Mouse (Mus musculus): ENCODE measurements around the gene Itga9. TPM values are rescaled to one million over a fixed set of nuclear protein-coding genes. Genes with fewer than 3 reads are reported as not detected.

Itga9 gene
- polyA plus RNA-seq, 1 experiment from 2014 or later, result 3.7 TPM

DNA sequence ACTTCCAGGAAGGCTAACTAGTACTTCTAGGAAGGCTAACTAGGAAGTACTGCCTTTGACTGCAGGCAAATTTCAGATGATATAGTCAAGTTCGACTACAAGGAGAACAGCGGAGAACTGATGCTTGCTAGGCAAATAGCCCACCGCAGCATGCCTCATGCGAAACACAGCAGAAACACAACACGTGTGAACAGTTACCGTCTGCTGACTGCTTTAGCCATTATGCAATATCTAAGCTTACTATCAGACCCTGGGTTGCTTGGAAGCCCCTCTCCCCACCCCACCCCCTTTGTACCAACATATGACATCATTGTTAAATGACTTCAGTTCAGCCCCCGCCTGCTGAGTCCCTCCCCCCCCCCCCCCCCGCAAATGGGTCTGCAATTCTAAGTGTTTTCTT lies 123.7 kb downstream of the Itga9 start:
- Histone ChIP-seq H3K27ac (ENCODE audit: low read length) (no peak overlapping the region), H3K36me3 (ENCODE audit: control insufficient read depth, insufficient read depth, low read length) (no peaks in the 10 kb centered on the region), H3K9me3 (ENCODE audit: control insufficient read depth, low read length) (no peaks in the 10 kb centered on the region), H3K27me3 (replicated peaks; ENCODE audit: control insufficient read depth, insufficient read depth, low read length) (no peaks in the 10 kb centered on the region), H3K9ac (ENCODE audit: low read depth, low read length) (no peak overlapping the region), H3K4me1 (ENCODE audit: control insufficient read depth, insufficient read depth, low read length) (peaks cover 9% of the 10 kb centered on the region), H3K4me3 (ENCODE audit: low read length) (no peak overlapping the region), H3K4me2 (ENCODE audit: low read depth, low read length) (no peak overlapping the region)
- 76% methylated on average over 7 of the region's 8 CpGs for WGBS
- no peak for ATAC-seq

- H3K27me3 ChIP-seq (replicated peaks; ENCODE audit: control insufficient read depth, insufficient read depth, low read length), result no peaks in the 10 kb centered on the region
- H3K4me3 ChIP-seq (ENCODE audit: low read length), result no peak overlapping the region
- peaks cover 9% of the 10 kb centered on the region for H3K4me1 ChIP-seq (ENCODE audit: control insufficient read depth, insufficient read depth, low read length)
- H3K9me3 ChIP-seq (ENCODE audit: control insufficient read depth, low read length), result no peaks in the 10 kb centered on the region
- WGBS, result 45% methylated on average over 5 of the region's 5 CpGs
- peak overlapping the region; percentile 85 for H3K27ac ChIP-seq (ENCODE audit: low read length)
- no peak for ATAC-seq
- H3K36me3 ChIP-seq (ENCODE audit: control insufficient read depth, insufficient read depth, low read length), result no peaks in the 10 kb centered on the region
- H3K4me2 ChIP-seq (ENCODE audit: low read depth, low read length), result no peak overlapping the region
- H3K9ac ChIP-seq (ENCODE audit: low read depth, low read length), result no peak overlapping the region; the same call in 1 of the 2 replicates
These were observed 124.4 kb downstream of the Itga9 start for GRCm38 (mm10) chr9:118730871-118731390.

GRCm38 (mm10) chr9:118731650-118732049 lies 125.2 kb downstream of the Itga9 start:
- peak overlapping the region; percentile 85 for H3K27ac ChIP-seq (ENCODE audit: low read length)
- no peaks in the 10 kb centered on the region for H3K36me3 ChIP-seq (ENCODE audit: control insufficient read depth, insufficient read depth, low read length)
- H3K9me3 ChIP-seq (ENCODE audit: control insufficient read depth, low read length), result no peaks in the 10 kb centered on the region
- 27% methylated on average over 6 of the region's 6 CpGs for WGBS
- no peak overlapping the region for H3K4me3 ChIP-seq (ENCODE audit: low read length)
- ATAC-seq, result peak; percentile 80
- H3K27me3 ChIP-seq (replicated peaks; ENCODE audit: control insufficient read depth, insufficient read depth, low read length), result no peaks in the 10 kb centered on the region
- peaks cover 9% of the 10 kb centered on the region for H3K4me1 ChIP-seq (ENCODE audit: control insufficient read depth, insufficient read depth, low read length)
- H3K9ac ChIP-seq (ENCODE audit: low read depth, low read length), result no peak overlapping the region
- H3K4me2 ChIP-seq (ENCODE audit: low read depth, low read length), result no peak overlapping the region

- Histone ChIP-seq H3K4me1 (ENCODE audit: control insufficient read depth, insufficient read depth, low read length) (peaks cover 18% of the 10 kb centered on the region), H3K9ac (ENCODE audit: low read depth, low read length) (no peak overlapping the region), H3K27me3 (replicated peaks; ENCODE audit: control insufficient read depth, insufficient read depth, low read length) (no peaks in the 10 kb centered on the region), H3K4me2 (ENCODE audit: low read depth, low read length) (no peak overlapping the region), H3K4me3 (ENCODE audit: low read length) (no peak overlapping the region), H3K9me3 (ENCODE audit: control insufficient read depth, low read length) (no peaks in the 10 kb centered on the region), H3K36me3 (ENCODE audit: control insufficient read depth, insufficient read depth, low read length) (no peaks in the 10 kb centered on the region), H3K27ac (ENCODE audit: low read length) (no peak overlapping the region)
- WGBS, result 48% methylated on average over 3 of the region's 3 CpGs
- ATAC-seq, result no peak
These were observed 127.1 kb downstream of the Itga9 start for GRCm38 (mm10) chr9:118733601-118734000.

GRCm38 (mm10) chr9:118737124-118737523 lies 130.6 kb downstream of the Itga9 start:
- Histone ChIP-seq H3K27me3 (replicated peaks; ENCODE audit: control insufficient read depth, insufficient read depth, low read length) (no peaks in the 10 kb centered on the region), H3K9ac (ENCODE audit: low read depth, low read length) (no peak overlapping the region), H3K36me3 (ENCODE audit: control insufficient read depth, insufficient read depth, low read length) (no peaks in the 10 kb centered on the region), H3K4me2 (ENCODE audit: low read depth, low read length) (no peak overlapping the region), H3K4me1 (ENCODE audit: control insufficient read depth, insufficient read depth, low read length) (peaks cover 9% of the 10 kb centered on the region; the same call in 1 of the 2 replicates), H3K9me3 (ENCODE audit: control insufficient read depth, low read length) (no peaks in the 10 kb centered on the region), H3K4me3 (ENCODE audit: low read length) (no peak overlapping the region), H3K27ac (ENCODE audit: low read length) (peak overlapping the region; percentile 83)
- WGBS, result 69% methylated on average over 2 of the region's 2 CpGs
- ATAC-seq, result 0 out of 2 replicates have a peak, but pooled peaks have one; percentile 10

GRCm38 (mm10) chr9:118737601-118738137 lies 131.2 kb downstream of the Itga9 start:
- Histone ChIP-seq H3K4me3 (ENCODE audit: low read length) (no peak overlapping the region), H3K4me2 (ENCODE audit: low read depth, low read length) (no peak overlapping the region), H3K9me3 (ENCODE audit: control insufficient read depth, low read length) (no peaks in the 10 kb centered on the region), H3K27ac (ENCODE audit: low read length) (peak overlapping the region; percentile 83), H3K27me3 (replicated peaks; ENCODE audit: control insufficient read depth, insufficient read depth, low read length) (no peaks in the 10 kb centered on the region), H3K36me3 (ENCODE audit: control insufficient read depth, insufficient read depth, low read length) (no peaks in the 10 kb centered on the region), H3K9ac (ENCODE audit: low read depth, low read length) (no peak overlapping the region), H3K4me1 (ENCODE audit: control insufficient read depth, insufficient read depth, low read length) (peaks cover 9% of the 10 kb centered on the region; the same call in 1 of the 2 replicates)
- peak; percentile 89 for ATAC-seq
- WGBS, result 27% methylated on average over 9 of the region's 9 CpGs

GRCm38 (mm10) chr9:118738311-118738710 lies 131.8 kb downstream of the Itga9 start:
- 67% methylated on average over 5 of the region's 5 CpGs for WGBS
- no peaks in the 10 kb centered on the region for H3K27me3 ChIP-seq (replicated peaks; ENCODE audit: control insufficient read depth, insufficient read depth, low read length)
- peaks cover 9% of the 10 kb centered on the region; the same call in 1 of the 2 replicates for H3K4me1 ChIP-seq (ENCODE audit: control insufficient read depth, insufficient read depth, low read length)
- no peak for ATAC-seq
- no peaks in the 10 kb centered on the region for H3K36me3 ChIP-seq (ENCODE audit: control insufficient read depth, insufficient read depth, low read length)
- 0 out of 2 replicates have a peak overlapping the region, but pooled peaks have one; percentile 2 for H3K9ac ChIP-seq (ENCODE audit: low read depth, low read length)
- no peaks in the 10 kb centered on the region for H3K9me3 ChIP-seq (ENCODE audit: control insufficient read depth, low read length)
- no peak overlapping the region for H3K4me2 ChIP-seq (ENCODE audit: low read depth, low read length)
- H3K27ac ChIP-seq (ENCODE audit: low read length), result peak overlapping the region; percentile 83
- H3K4me3 ChIP-seq (ENCODE audit: low read length), result no peak overlapping the region

DNA sequence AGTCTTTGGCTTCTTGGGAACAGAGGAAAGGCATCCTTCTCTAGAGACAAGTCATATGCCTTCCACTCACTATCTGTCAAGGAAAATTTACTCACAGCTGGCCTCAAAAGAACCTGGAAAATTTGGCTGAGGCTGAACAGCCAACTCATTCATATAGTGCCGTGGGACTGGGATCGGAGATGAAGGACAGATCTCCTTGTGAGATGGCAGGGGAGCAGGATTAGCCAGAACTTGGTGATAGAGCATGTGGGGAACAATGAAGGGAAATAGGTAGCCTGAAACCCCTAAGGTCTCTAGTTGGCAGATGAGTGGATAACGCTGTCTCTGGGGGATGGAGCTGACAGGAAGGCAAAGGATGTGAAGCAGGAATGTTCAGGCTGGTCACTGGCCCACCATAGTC lies 132.6 kb downstream of the Itga9 start:
- ATAC-seq, result no peak
- no peak overlapping the region for H3K27ac ChIP-seq (ENCODE audit: low read length)
- H3K4me3 ChIP-seq (ENCODE audit: low read length), result no peak overlapping the region
- peaks cover 9% of the 10 kb centered on the region; the same call in 1 of the 2 replicates for H3K4me1 ChIP-seq (ENCODE audit: control insufficient read depth, insufficient read depth, low read length)
- H3K4me2 ChIP-seq (ENCODE audit: low read depth, low read length), result no peak overlapping the region
- no peaks in the 10 kb centered on the region for H3K9me3 ChIP-seq (ENCODE audit: control insufficient read depth, low read length)
- WGBS, result 87% methylated on average over 3 of the region's 3 CpGs
- H3K9ac ChIP-seq (ENCODE audit: low read depth, low read length), result no peak overlapping the region
- no peaks in the 10 kb centered on the region for H3K36me3 ChIP-seq (ENCODE audit: control insufficient read depth, insufficient read depth, low read length)
- no peaks in the 10 kb centered on the region for H3K27me3 ChIP-seq (replicated peaks; ENCODE audit: control insufficient read depth, insufficient read depth, low read length)

- Histone ChIP-seq H3K4me1 (ENCODE audit: control insufficient read depth, insufficient read depth, low read length) (peaks cover 9% of the 10 kb centered on the region; the same call in 1 of the 2 replicates), H3K4me3 (ENCODE audit: low read length) (no peak overlapping the region), H3K27ac (ENCODE audit: low read length) (no peak overlapping the region), H3K36me3 (ENCODE audit: control insufficient read depth, insufficient read depth, low read length) (no peaks in the 10 kb centered on the region), H3K9ac (ENCODE audit: low read depth, low read length) (no peak overlapping the region), H3K9me3 (ENCODE audit: control insufficient read depth, low read length) (no peaks in the 10 kb centered on the region), H3K27me3 (replicated peaks; ENCODE audit: control insufficient read depth, insufficient read depth, low read length) (no peaks in the 10 kb centered on the region), H3K4me2 (ENCODE audit: low read depth, low read length) (no peak overlapping the region)
- WGBS, result 89% methylated on average over 3 of the region's 3 CpGs
- no peak for ATAC-seq
These were observed 133.2 kb downstream of the Itga9 start for GRCm38 (mm10) chr9:118739659-118740058.
